Mouse (Mus musculus): Measurements from ENCODE around the gene Irf2. TPM values are rescaled to one million over a fixed set of nuclear protein-coding genes. Genes with fewer than 3 reads are reported as not detected.

Irf2 gene
- polyA plus RNA-seq, 1 experiment from 2014 or later, result 23.1 TPM

DNA sequence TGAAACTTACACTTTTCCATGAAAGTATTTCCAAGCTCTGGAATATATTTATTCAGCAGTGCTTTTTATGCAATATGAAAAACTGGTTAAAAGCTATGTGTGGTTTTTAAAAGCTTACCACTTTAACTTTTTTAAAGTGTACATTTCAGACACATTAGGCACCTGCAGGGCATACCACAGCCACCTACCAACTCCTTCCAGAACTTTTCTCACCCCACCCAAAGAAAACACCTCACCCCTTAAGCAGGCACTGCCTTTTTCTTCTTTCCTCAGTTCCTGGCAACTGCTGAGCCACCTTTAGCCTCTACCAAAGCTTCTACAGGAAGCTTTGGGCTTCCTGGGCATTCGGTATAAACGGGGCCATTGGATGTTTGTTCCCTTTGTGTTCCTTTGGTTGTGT, 62.5 kb downstream of the Irf2 start:
- no peak for ATAC-seq
- WGBS (ENCODE audit: insufficient replicate concordance), result 43% methylated on average over 2 of the region's 2 CpGs

DNA sequence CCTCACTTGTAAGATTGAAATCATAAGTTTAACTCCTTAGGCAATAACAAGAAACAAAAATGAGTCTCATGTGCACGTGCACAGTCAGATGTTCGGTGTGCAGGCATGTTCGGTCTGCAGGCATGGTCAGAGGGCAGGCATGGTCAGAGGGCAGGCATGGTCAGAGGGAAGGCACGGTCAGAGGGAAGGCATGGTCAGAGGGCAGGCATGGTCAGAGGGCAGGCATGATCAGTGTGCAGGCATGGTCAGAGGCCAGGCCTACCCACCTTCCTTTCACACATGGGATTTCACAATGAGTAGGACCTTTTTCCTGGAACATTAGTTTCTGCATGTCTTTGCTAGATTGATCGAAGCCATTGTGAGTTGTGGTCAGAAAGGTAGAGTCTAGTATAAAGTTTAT, 65.2 kb downstream of the Irf2 start:
- Histone ChIP-seq H3K4me3 (ENCODE audit: low read depth, low read length) (no peak overlapping the region), H3K4me2 (ENCODE audit: low read depth, low read length) (no peak overlapping the region), H3K9ac (replicated peaks) (no peak overlapping the region), H3K36me3 (replicated peaks; ENCODE audit: insufficient read depth, low read length) (peaks cover 32% of the 10 kb centered on the region), H3K27me3 (ENCODE audit: insufficient read depth, low read length) (no peaks in the 10 kb centered on the region), H3K27ac (ENCODE audit: low read depth) (no peak overlapping the region), H3K9me3 (ENCODE audit: low read length) (no peaks in the 10 kb centered on the region), H3K4me1 (ENCODE audit: insufficient read depth) (peaks cover 12% of the 10 kb centered on the region; the same call in 1 of the 2 replicates)
- DNase-seq, result no peak
- TF ChIP-seq CTCF (IDR thresholded peaks at IDR 0.05; ENCODE audit: low read depth), result no peak
- TF ChIP-seq EP300 (IDR thresholded peaks at IDR 0.05; ENCODE audit: low read depth), result no peak
- 86% methylated on average over 5 of the region's 5 CpGs for WGBS (ENCODE audit: insufficient replicate concordance)
- peak; percentile 35; the same call in 1 of the 2 replicates for ATAC-seq

More for the DNA sequence above, 62.5 kb downstream of the Irf2 start:
- 0 out of 2 replicates have a peak overlapping the region, but pooled peaks have one; percentile 39 for H3K27ac ChIP-seq (ENCODE audit: low read depth)
- H3K4me1 ChIP-seq (ENCODE audit: insufficient read depth), result peaks cover 14% of the 10 kb centered on the region; the same call in 1 of the 2 replicates
- TF ChIP-seq CTCF (IDR thresholded peaks at IDR 0.05; ENCODE audit: low read depth) (no peak), EP300 (IDR thresholded peaks at IDR 0.05; ENCODE audit: low read depth) (no peak)
- H3K36me3 ChIP-seq (replicated peaks; ENCODE audit: insufficient read depth, low read length), result peaks cover 31% of the 10 kb centered on the region
- H3K4me3 ChIP-seq (ENCODE audit: low read depth, low read length), result no peak overlapping the region
- no peaks in the 10 kb centered on the region for H3K27me3 ChIP-seq (ENCODE audit: insufficient read depth, low read length)
- H3K9ac ChIP-seq (replicated peaks), result no peak overlapping the region
- DNase-seq, result no peak
- H3K9me3 ChIP-seq (ENCODE audit: low read length), result no peaks in the 10 kb centered on the region
- H3K4me2 ChIP-seq (ENCODE audit: low read depth, low read length), result no peak overlapping the region

DNA sequence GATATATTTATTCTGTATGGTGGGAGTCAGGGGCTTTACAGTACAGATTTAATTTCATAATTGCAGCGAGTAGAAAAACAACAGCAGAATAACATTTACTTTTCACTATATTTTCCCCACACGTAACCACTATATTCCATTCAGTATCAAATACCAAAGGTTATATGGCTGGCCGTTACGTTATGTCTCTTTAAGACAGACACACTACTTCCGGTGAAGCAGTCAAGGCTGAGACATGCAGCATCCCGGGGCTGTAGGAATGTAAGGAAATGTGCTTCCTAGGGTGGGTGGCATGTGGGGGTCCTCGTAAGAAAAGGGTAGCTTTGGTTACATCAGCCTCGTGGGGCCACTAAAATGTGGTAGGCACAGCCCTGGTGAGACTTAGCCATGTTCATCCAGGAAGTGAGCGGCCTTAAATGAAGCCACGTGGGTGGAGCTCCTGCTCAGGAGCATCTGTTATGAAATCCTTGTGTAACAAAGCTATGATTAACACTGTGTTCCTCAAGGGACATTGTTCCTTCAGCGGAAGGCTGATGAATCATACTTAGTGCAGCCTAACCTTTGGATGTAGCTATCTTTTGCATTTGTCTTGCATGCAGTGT, 71.6 kb downstream of the Irf2 start:
- H3K9me3 ChIP-seq (ENCODE audit: low read length), result no peaks in the 10 kb centered on the region
- H3K4me3 ChIP-seq (ENCODE audit: low read depth, low read length), result no peak overlapping the region
- no peak for DNase-seq
- 72% methylated on average over 11 of the region's 11 CpGs for WGBS (ENCODE audit: insufficient replicate concordance)
- no peak overlapping the region for H3K4me2 ChIP-seq (ENCODE audit: low read depth, low read length)
- H3K36me3 ChIP-seq (replicated peaks; ENCODE audit: insufficient read depth, low read length), result peaks cover 61% of the 10 kb centered on the region
- no peaks in the 10 kb centered on the region for H3K4me1 ChIP-seq (ENCODE audit: insufficient read depth)
- ATAC-seq, result peak; percentile 64
- H3K27ac ChIP-seq (ENCODE audit: low read depth), result no peak overlapping the region
- no peak overlapping the region for H3K9ac ChIP-seq (replicated peaks)
- no peaks in the 10 kb centered on the region for H3K27me3 ChIP-seq (ENCODE audit: insufficient read depth, low read length)
- TF ChIP-seq CTCF (IDR thresholded peaks at IDR 0.05; ENCODE audit: low read depth) (no peak), EP300 (IDR thresholded peaks at IDR 0.05; ENCODE audit: low read depth) (peak; percentile 60)

DNA sequence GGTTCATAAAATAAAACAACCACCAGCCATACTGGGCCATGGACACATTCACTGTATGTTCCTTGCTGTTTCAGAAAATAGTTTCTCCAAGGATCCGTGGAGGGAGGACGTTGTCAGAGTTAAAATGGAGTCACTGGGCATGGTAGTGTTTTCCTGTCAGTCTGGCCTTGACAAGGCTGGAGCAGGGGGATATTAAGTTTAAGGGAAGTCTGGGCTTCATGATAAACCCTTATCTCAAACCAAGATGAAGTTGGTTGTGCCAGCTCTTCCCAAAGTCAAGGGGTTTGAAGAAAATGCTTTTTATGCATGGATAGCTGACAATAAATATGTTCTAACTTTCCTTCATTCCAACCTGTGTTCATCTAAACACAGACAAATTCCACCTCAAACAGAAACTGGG, 72.4 kb downstream of the Irf2 start:
- 36% methylated on average over 2 of the region's 2 CpGs for WGBS (ENCODE audit: insufficient replicate concordance)
- no peak for DNase-seq
- ATAC-seq, result no peak
- no peak overlapping the region for H3K4me2 ChIP-seq (ENCODE audit: low read depth, low read length)
- H3K27me3 ChIP-seq (ENCODE audit: insufficient read depth, low read length), result no peaks in the 10 kb centered on the region
- TF ChIP-seq CTCF (IDR thresholded peaks at IDR 0.05; ENCODE audit: low read depth) (no peak), EP300 (IDR thresholded peaks at IDR 0.05; ENCODE audit: low read depth) (peak; percentile 56; the same call in 1 of the 2 replicates)
- H3K9me3 ChIP-seq (ENCODE audit: low read length), result no peaks in the 10 kb centered on the region
- peaks cover 58% of the 10 kb centered on the region for H3K36me3 ChIP-seq (replicated peaks; ENCODE audit: insufficient read depth, low read length)
- no peak overlapping the region for H3K27ac ChIP-seq (ENCODE audit: low read depth)
- no peak overlapping the region for H3K9ac ChIP-seq (replicated peaks)
- H3K4me3 ChIP-seq (ENCODE audit: low read depth, low read length), result no peak overlapping the region
- no peaks in the 10 kb centered on the region for H3K4me1 ChIP-seq (ENCODE audit: insufficient read depth)

DNA sequence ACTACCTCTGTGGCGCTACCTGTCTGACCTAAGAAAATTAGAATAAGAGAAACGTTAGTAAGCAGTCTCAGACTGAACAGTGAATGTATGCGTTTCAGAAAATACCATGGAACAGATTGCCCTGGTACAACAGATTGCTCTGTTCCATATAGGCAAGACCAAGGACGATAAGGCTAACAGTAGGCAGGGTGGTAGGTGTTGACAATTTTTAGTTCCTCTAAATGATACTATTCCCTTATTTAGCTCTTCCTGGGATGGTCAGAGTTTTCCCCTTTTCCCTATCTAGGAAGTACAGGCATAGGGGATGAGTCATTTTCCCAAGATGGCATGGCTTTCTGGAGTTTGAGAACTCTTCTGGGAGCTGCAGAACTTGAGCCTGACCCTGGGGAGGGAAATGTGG, 73.4 kb downstream of the Irf2 start:
- ATAC-seq (no peak), DNase-seq (no peak)
- Histone ChIP-seq H3K9me3 (ENCODE audit: low read length) (no peaks in the 10 kb centered on the region), H3K27me3 (ENCODE audit: insufficient read depth, low read length) (no peaks in the 10 kb centered on the region), H3K36me3 (replicated peaks; ENCODE audit: insufficient read depth, low read length) (peaks cover 48% of the 10 kb centered on the region), H3K4me1 (ENCODE audit: insufficient read depth) (0 out of 2 replicates have a peak, but pooled peaks cover 3% of the 10 kb centered on the region), H3K4me2 (ENCODE audit: low read depth, low read length) (no peak overlapping the region), H3K9ac (replicated peaks) (no peak overlapping the region), H3K27ac (ENCODE audit: low read depth) (no peak overlapping the region), H3K4me3 (ENCODE audit: low read depth, low read length) (no peak overlapping the region)
- TF ChIP-seq CTCF (IDR thresholded peaks at IDR 0.05; ENCODE audit: low read depth) (no peak), EP300 (IDR thresholded peaks at IDR 0.05; ENCODE audit: low read depth) (no peak)
- 80% methylated on average over 4 of the region's 4 CpGs for WGBS (ENCODE audit: insufficient replicate concordance)

DNA sequence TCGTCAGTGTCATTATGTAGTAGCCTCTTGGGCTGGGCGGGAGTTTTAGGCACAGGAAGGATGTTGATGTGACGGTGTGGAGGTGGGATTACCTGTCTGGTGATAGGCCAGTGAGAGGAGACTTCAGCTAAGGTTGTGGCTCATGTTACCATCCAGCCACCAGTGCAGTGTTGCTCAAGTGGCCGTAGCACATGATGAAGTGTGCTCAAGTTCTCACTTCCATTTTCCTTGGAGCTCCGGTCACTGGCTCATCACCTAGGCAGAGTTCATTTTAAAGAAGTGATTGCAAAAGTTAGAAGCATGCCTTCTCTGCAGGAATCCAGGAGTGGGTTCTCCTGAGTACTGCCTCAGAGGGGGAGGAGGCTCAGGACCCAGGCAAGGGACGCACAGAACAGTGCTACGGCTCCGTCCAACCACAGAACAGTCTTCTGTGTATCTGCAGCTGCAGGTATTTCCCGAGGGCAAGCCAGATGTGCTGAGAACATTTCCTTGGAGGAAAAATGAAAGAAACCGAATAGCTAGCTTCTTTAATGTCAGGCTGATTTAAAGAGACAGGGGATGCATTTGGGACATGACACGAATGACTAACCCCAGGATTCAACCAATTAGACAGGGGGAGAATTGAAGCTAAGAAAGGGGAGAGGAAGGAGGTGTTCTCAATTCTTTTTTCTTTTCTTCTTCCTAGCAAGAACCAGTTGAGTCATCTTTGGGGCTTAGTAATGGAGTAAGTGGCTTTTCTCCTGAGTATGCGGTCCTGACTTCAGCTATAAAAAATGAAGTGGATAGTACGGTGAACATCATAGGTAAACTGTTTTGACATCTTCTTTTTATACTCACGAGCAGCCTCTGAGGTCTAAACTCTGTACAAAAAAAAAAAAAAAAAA, 78.8 kb downstream of the Irf2 start:
- ATAC-seq (no peak), DNase-seq (no peak)
- no peak overlapping the region for H3K4me3 ChIP-seq (ENCODE audit: low read depth, low read length)
- 56% methylated on average over 14 of the region's 14 CpGs for WGBS (ENCODE audit: insufficient replicate concordance)
- no peaks in the 10 kb centered on the region for H3K27me3 ChIP-seq (ENCODE audit: insufficient read depth, low read length)
- no peak overlapping the region for H3K9ac ChIP-seq (replicated peaks)
- H3K4me2 ChIP-seq (ENCODE audit: low read depth, low read length), result no peak overlapping the region
- H3K9me3 ChIP-seq (ENCODE audit: low read length), result no peaks in the 10 kb centered on the region
- H3K4me1 ChIP-seq (ENCODE audit: insufficient read depth), result 0 out of 2 replicates have a peak, but pooled peaks cover 6% of the 10 kb centered on the region
- H3K27ac ChIP-seq (ENCODE audit: low read depth), result no peak overlapping the region
- TF ChIP-seq CTCF (IDR thresholded peaks at IDR 0.05; ENCODE audit: low read depth), result no peak
- no peak for TF ChIP-seq EP300 (IDR thresholded peaks at IDR 0.05; ENCODE audit: low read depth)
- peaks cover 49% of the 10 kb centered on the region for H3K36me3 ChIP-seq (replicated peaks; ENCODE audit: insufficient read depth, low read length)

All from liver, postnatal 0 days (tissue).